Mouse (Mus musculus): Measurements from ENCODE around the gene 4930544D05Rik. TPM values are rescaled to one million over a fixed set of nuclear protein-coding genes. Genes with fewer than 3 reads are reported as not detected.

4930544D05Rik gene
- polyA plus RNA-seq, 1 experiment from 2014 or later, result not detected

- Histone ChIP-seq H3K4me1 (ENCODE audit: insufficient read depth, low read length) (peaks cover 20% of the 10 kb centered on the region), H3K4me3 (ENCODE audit: low read length) (no peak within 1 kb of the TSS), H3K27ac (ENCODE audit: low read length) (no peak within 1 kb of the TSS), H3K36me3 (ENCODE audit: insufficient read depth, low read length) (no peaks in the 10 kb centered on the region), H3K9me3 (ENCODE audit: low read length) (no peaks in the 10 kb centered on the region), H3K9ac (replicated peaks; ENCODE audit: low read length) (no peak within 1 kb of the TSS), H3K27me3 (ENCODE audit: insufficient read depth, low read length) (no peaks in the 10 kb centered on the region), H3K4me2 (replicated peaks; ENCODE audit: low read depth, low read length) (no peak within 1 kb of the TSS)
- WGBS, result 23% methylated on average over 1 of the region's 1 CpGs
- no peak for ATAC-seq (ENCODE audit: low FRiP score, low TSS enrichment)
Measured at GRCm38 (mm10) chr11:70619101-70619500, 3.5 kb downstream of the 4930544D05Rik start, which contains the start of gene Chrne. Gene Chrne, minus strand, starts transcription at chr11:70619216.

GRCm38 (mm10) chr11:70621972-70622814, 6.5 kb downstream of the 4930544D05Rik start:
- no peak overlapping the region for H3K4me3 ChIP-seq (ENCODE audit: low read length)
- 39% methylated on average over 7 of the region's 7 CpGs for WGBS
- no peak overlapping the region for H3K4me2 ChIP-seq (replicated peaks; ENCODE audit: low read depth, low read length)
- H3K27me3 ChIP-seq (ENCODE audit: insufficient read depth, low read length), result no peaks in the 10 kb centered on the region
- H3K9me3 ChIP-seq (ENCODE audit: low read length), result no peaks in the 10 kb centered on the region
- no peak overlapping the region for H3K27ac ChIP-seq (ENCODE audit: low read length)
- no peak overlapping the region for H3K9ac ChIP-seq (replicated peaks; ENCODE audit: low read length)
- peaks cover 7% of the 10 kb centered on the region; the same call in 1 of the 2 replicates for H3K4me1 ChIP-seq (ENCODE audit: insufficient read depth, low read length)
- no peak for ATAC-seq (ENCODE audit: low FRiP score, low TSS enrichment)
- H3K36me3 ChIP-seq (ENCODE audit: insufficient read depth, low read length), result no peaks in the 10 kb centered on the region

- H3K9ac ChIP-seq (replicated peaks; ENCODE audit: low read length), result no peak overlapping the region
- no peak overlapping the region for H3K4me2 ChIP-seq (replicated peaks; ENCODE audit: low read depth, low read length)
- H3K27ac ChIP-seq (ENCODE audit: low read length), result no peak overlapping the region
- H3K4me3 ChIP-seq (ENCODE audit: low read length), result no peak overlapping the region
- 86% methylated on average over 10 of the region's 10 CpGs for WGBS
- H3K27me3 ChIP-seq (ENCODE audit: insufficient read depth, low read length), result no peaks in the 10 kb centered on the region
- ATAC-seq (ENCODE audit: low FRiP score, low TSS enrichment), result no peak
- H3K36me3 ChIP-seq (ENCODE audit: insufficient read depth, low read length), result no peaks in the 10 kb centered on the region
- peaks cover 7% of the 10 kb centered on the region; the same call in 1 of the 2 replicates for H3K4me1 ChIP-seq (ENCODE audit: insufficient read depth, low read length)
- H3K9me3 ChIP-seq (ENCODE audit: low read length), result no peaks in the 10 kb centered on the region
Measured at GRCm38 (mm10) chr11:70623053-70623742, 7.5 kb downstream of the 4930544D05Rik start.

GRCm38 (mm10) chr11:70625473-70625872, 9.8 kb downstream of the 4930544D05Rik start:
- WGBS, result 49% methylated on average over 4 of the region's 4 CpGs
- Histone ChIP-seq H3K9me3 (ENCODE audit: low read length) (no peaks in the 10 kb centered on the region), H3K27me3 (ENCODE audit: insufficient read depth, low read length) (no peaks in the 10 kb centered on the region), H3K4me1 (ENCODE audit: insufficient read depth, low read length) (peaks cover 7% of the 10 kb centered on the region; the same call in 1 of the 2 replicates), H3K4me3 (ENCODE audit: low read length) (no peak overlapping the region), H3K9ac (replicated peaks; ENCODE audit: low read length) (no peak overlapping the region), H3K27ac (ENCODE audit: low read length) (no peak overlapping the region), H3K4me2 (replicated peaks; ENCODE audit: low read depth, low read length) (no peak overlapping the region), H3K36me3 (ENCODE audit: insufficient read depth, low read length) (no peaks in the 10 kb centered on the region)
- no peak for ATAC-seq (ENCODE audit: low FRiP score, low TSS enrichment)

GRCm38 (mm10) chr11:70626877-70627276, 11.2 kb downstream of the 4930544D05Rik start:
- Histone ChIP-seq H3K4me3 (ENCODE audit: low read length) (no peak overlapping the region), H3K9me3 (ENCODE audit: low read length) (no peaks in the 10 kb centered on the region), H3K9ac (replicated peaks; ENCODE audit: low read length) (no peak overlapping the region), H3K36me3 (ENCODE audit: insufficient read depth, low read length) (no peaks in the 10 kb centered on the region), H3K27ac (ENCODE audit: low read length) (no peak overlapping the region), H3K4me1 (ENCODE audit: insufficient read depth, low read length) (peaks cover 5% of the 10 kb centered on the region; the same call in 1 of the 2 replicates), H3K27me3 (ENCODE audit: insufficient read depth, low read length) (no peaks in the 10 kb centered on the region), H3K4me2 (replicated peaks; ENCODE audit: low read depth, low read length) (no peak overlapping the region)
- 48% methylated on average over 4 of the region's 4 CpGs for WGBS
- ATAC-seq (ENCODE audit: low FRiP score, low TSS enrichment), result no peak

GRCm38 (mm10) chr11:70628431-70628830, 12.8 kb downstream of the 4930544D05Rik start:
- ATAC-seq (ENCODE audit: low FRiP score, low TSS enrichment), result no peak
- Histone ChIP-seq H3K4me2 (replicated peaks; ENCODE audit: low read depth, low read length) (no peak overlapping the region), H3K36me3 (ENCODE audit: insufficient read depth, low read length) (no peaks in the 10 kb centered on the region), H3K4me1 (ENCODE audit: insufficient read depth, low read length) (no peaks in the 10 kb centered on the region), H3K27ac (ENCODE audit: low read length) (no peak overlapping the region), H3K9ac (replicated peaks; ENCODE audit: low read length) (no peak overlapping the region), H3K4me3 (ENCODE audit: low read length) (no peak overlapping the region), H3K9me3 (ENCODE audit: low read length) (no peaks in the 10 kb centered on the region), H3K27me3 (ENCODE audit: insufficient read depth, low read length) (no peaks in the 10 kb centered on the region)
- whole genome bisulfite sequencing, result 70% methylated on average over 2 of the region's 2 CpGs

GRCm38 (mm10) chr11:70629557-70629956, 13.9 kb downstream of the 4930544D05Rik start:
- H3K27ac ChIP-seq (ENCODE audit: low read length), result no peak overlapping the region
- H3K9ac ChIP-seq (replicated peaks; ENCODE audit: low read length), result no peak overlapping the region
- H3K4me2 ChIP-seq (replicated peaks; ENCODE audit: low read depth, low read length), result no peak overlapping the region
- 52% methylated on average over 5 of the region's 5 CpGs for WGBS
- H3K4me3 ChIP-seq (ENCODE audit: low read length), result no peak overlapping the region
- ATAC-seq (ENCODE audit: low FRiP score, low TSS enrichment), result no peak
- no peaks in the 10 kb centered on the region for H3K4me1 ChIP-seq (ENCODE audit: insufficient read depth, low read length)
- no peaks in the 10 kb centered on the region for H3K27me3 ChIP-seq (ENCODE audit: insufficient read depth, low read length)
- H3K9me3 ChIP-seq (ENCODE audit: low read length), result no peaks in the 10 kb centered on the region
- H3K36me3 ChIP-seq (ENCODE audit: insufficient read depth, low read length), result no peaks in the 10 kb centered on the region

- Histone ChIP-seq H3K9me3 (ENCODE audit: low read length) (no peaks in the 10 kb centered on the region), H3K4me1 (ENCODE audit: insufficient read depth, low read length) (no peaks in the 10 kb centered on the region), H3K27me3 (ENCODE audit: insufficient read depth, low read length) (no peaks in the 10 kb centered on the region), H3K9ac (replicated peaks; ENCODE audit: low read length) (no peak overlapping the region), H3K4me3 (ENCODE audit: low read length) (no peak overlapping the region), H3K27ac (ENCODE audit: low read length) (no peak overlapping the region), H3K36me3 (ENCODE audit: insufficient read depth, low read length) (no peaks in the 10 kb centered on the region), H3K4me2 (replicated peaks; ENCODE audit: low read depth, low read length) (no peak overlapping the region)
- no peak for ATAC-seq (ENCODE audit: low FRiP score, low TSS enrichment)
- WGBS, result 61% methylated on average over 7 of the region's 7 CpGs
Measured at GRCm38 (mm10) chr11:70630129-70630528, 14.5 kb downstream of the 4930544D05Rik start.

- H3K27me3 ChIP-seq (ENCODE audit: insufficient read depth, low read length), result no peaks in the 10 kb centered on the region
- no peaks in the 10 kb centered on the region for H3K9me3 ChIP-seq (ENCODE audit: low read length)
- no peak overlapping the region for H3K4me3 ChIP-seq (ENCODE audit: low read length)
- no peak for ATAC-seq (ENCODE audit: low FRiP score, low TSS enrichment)
- H3K36me3 ChIP-seq (ENCODE audit: insufficient read depth, low read length), result no peaks in the 10 kb centered on the region
- H3K4me1 ChIP-seq (ENCODE audit: insufficient read depth, low read length), result no peaks in the 10 kb centered on the region
- H3K27ac ChIP-seq (ENCODE audit: low read length), result no peak overlapping the region
- no peak overlapping the region for H3K9ac ChIP-seq (replicated peaks; ENCODE audit: low read length)
- H3K4me2 ChIP-seq (replicated peaks; ENCODE audit: low read depth, low read length), result no peak overlapping the region
- 76% methylated on average over 4 of the region's 4 CpGs for WGBS
Measured at GRCm38 (mm10) chr11:70635601-70636000, 20.0 kb downstream of the 4930544D05Rik start.

GRCm38 (mm10) chr11:70637764-70638163, 22.1 kb downstream of the 4930544D05Rik start:
- Histone ChIP-seq H3K36me3 (ENCODE audit: insufficient read depth, low read length) (no peaks in the 10 kb centered on the region), H3K9ac (replicated peaks; ENCODE audit: low read length) (no peak overlapping the region), H3K4me3 (ENCODE audit: low read length) (no peak overlapping the region), H3K4me1 (ENCODE audit: insufficient read depth, low read length) (no peaks in the 10 kb centered on the region), H3K27me3 (ENCODE audit: insufficient read depth, low read length) (no peaks in the 10 kb centered on the region), H3K9me3 (ENCODE audit: low read length) (no peaks in the 10 kb centered on the region), H3K4me2 (replicated peaks; ENCODE audit: low read depth, low read length) (no peak overlapping the region), H3K27ac (ENCODE audit: low read length) (no peak overlapping the region)
- WGBS, result 90% methylated on average over 1 of the region's 1 CpGs
- no peak for ATAC-seq (ENCODE audit: low FRiP score, low TSS enrichment)

Data from kidney, embryonic 16.5 days (tissue).